Mouse (Mus musculus) kidney, embryonic 16.5 days (tissue): ENCODE results near the gene Clstn1. TPM values are rescaled to one million over a fixed set of nuclear protein-coding genes. Genes with fewer than 3 reads are reported as not detected.

ENCODE experiments used
- ATAC-seq: fragments of 200-750 bp; cut with Nextera tagmentation; 2 replicates; pipeline ENCODE4 v1.8.0; 2017; ENCODE audit warnings: moderate TSS enrichment; ENCODE audit not compliant: low FRiP score, low TSS enrichment
- H3K27ac ChIP-seq: fragments of 300-500 bp; sonication (generic); 2 replicates; pipeline ENCODE4 v1.5.1; 2014; ENCODE audit warnings: low read length
- H3K27me3 ChIP-seq: fragments of 300-500 bp; sonication (generic); 2 replicates; pipeline ENCODE4 v1.6.1; 2014; ENCODE audit warnings: low read length, control low read depth, mixed read lengths; ENCODE audit not compliant: insufficient read depth
- H3K36me3 ChIP-seq: fragments of 300-500 bp; sonication (generic); 2 replicates; pipeline ENCODE4 v1.6.1; 2014; ENCODE audit warnings: low read length, control low read depth, mixed read lengths; ENCODE audit not compliant: insufficient read depth
- H3K4me1 ChIP-seq: fragments of 300-500 bp; sonication (generic); 2 replicates; pipeline ENCODE4 v1.6.1; 2014; ENCODE audit warnings: low read length, control low read depth, mixed read lengths; ENCODE audit not compliant: insufficient read depth
- H3K4me2 ChIP-seq: fragments of 300-500 bp; sonication (generic); replicated peaks from 2 replicates; pipeline ENCODE4 v1.6.1; 2014; ENCODE audit warnings: low read depth, low read length
- H3K4me3 ChIP-seq: fragments of 300-500 bp; sonication (generic); 2 replicates; pipeline ENCODE4 v1.5.1; 2014; ENCODE audit warnings: mild to moderate bottlenecking, low read length
- H3K9ac ChIP-seq: fragments of 300-500 bp; sonication (generic); replicated peaks from 2 replicates; pipeline ENCODE4 v1.6.1; 2014; ENCODE audit warnings: low read length
- H3K9me3 ChIP-seq: fragments of 300-500 bp; sonication (generic); 2 replicates; pipeline ENCODE4 v1.6.1; 2016; ENCODE audit warnings: low read length, control low read depth
- WGBS: fragments of 180-500 bp; shearing (Covaris S2); extraction: QIAGEN DNeasy Blood & Tissue Kit; methylation state at CpG from one replicate; pipeline ENCODE4 v1.1.7; 2014; 5-methylcytosine and 5-hydroxymethylcytosine counted together
- polyA plus RNA-seq: library from polyadenylated mRNA; unstranded; fragments of >200 nt; fragmentation: Nextera tagmentation; extraction: Ambion mirVana; gene quantifications from 2 replicates; pipeline ENCODE4 v1.2.1, GENCODE M21; 2015

Gene Clstn1
- 13.3 and 14.1 TPM in 2 replicates for polyA plus RNA-seq

GRCm38 (mm10) chr4:149586044-149586782, at the start of gene Clstn1:
Gene Clstn1 (plus strand): TSS chr4:149586468.
- Histone ChIP-seq H3K27me3 (peaks cover 24% of the 10 kb centered on the region), H3K36me3 (no peaks in the 10 kb centered on the region), H3K4me3 (peak within 1 kb of the TSS; percentile 80), H3K4me1 (peaks cover 19% of the 10 kb centered on the region), H3K9me3 (0 out of 2 replicates have a peak, but pooled peaks cover 3% of the 10 kb centered on the region), H3K9ac (peak within 1 kb of the TSS; percentile 88), H3K4me2 (peak within 1 kb of the TSS; percentile 99), H3K27ac (no peak within 1 kb of the TSS; the same call in 1 of the 2 replicates)
- ATAC-seq = peak; percentile 71
- WGBS = under 1% methylated on average over 69 of the region's 103 CpGs

DNA sequence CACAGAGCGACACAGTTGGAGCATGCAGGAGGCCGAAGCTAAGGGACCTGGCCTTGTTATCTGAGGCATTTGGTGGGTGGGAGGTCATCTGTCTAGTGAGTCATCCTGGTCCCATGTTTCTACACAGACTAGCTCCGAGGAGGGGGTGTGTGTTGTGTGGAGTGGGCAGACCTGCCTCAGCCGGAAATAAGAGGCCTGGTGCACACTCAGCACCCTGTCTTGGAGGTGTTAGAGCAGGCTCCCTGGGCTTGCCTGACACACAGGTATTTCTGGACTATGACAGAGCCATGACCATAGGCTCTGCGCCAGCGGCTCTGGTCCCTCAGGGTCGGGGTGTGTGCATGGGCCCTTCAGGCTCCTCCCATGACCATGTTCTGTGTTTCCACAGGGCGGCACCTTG, 46.8 kb upstream of the Clstn1 start:
- Histone ChIP-seq H3K4me2 (no peak overlapping the region), H3K27ac (no peak overlapping the region)
- WGBS = 73% methylated on average over 8 of the region's 8 CpGs

DNA sequence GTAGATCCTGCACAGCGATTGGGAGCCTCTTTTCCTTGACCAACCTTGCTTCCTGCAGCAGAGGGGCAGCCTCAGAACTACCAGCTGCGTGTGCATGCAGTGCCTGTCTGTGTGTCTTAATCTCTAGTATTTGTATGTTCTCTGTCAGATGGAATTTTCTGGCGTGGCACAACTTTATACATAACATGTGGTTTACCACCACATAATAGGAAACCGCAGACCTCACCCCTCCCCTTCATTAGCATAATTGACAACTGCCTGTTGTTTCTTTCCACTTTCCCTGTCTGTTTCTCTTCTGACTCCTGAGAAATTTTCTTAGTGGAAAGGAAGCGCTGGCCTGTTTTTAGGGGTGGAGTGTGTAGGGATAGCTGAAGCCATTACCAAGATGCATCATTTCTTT, 44.3 kb upstream of the Clstn1 start:
- no peak for ATAC-seq

More for the DNA sequence above, 46.8 kb upstream of the Clstn1 start:
- ATAC-seq = peak; percentile 37; the same call in 1 of the 2 replicates
- H3K9me3 ChIP-seq = no peaks in the 10 kb centered on the region
- no peaks in the 10 kb centered on the region for H3K4me1 ChIP-seq
- no peaks in the 10 kb centered on the region for H3K27me3 ChIP-seq
- H3K9ac ChIP-seq = no peak overlapping the region
- no peak overlapping the region for H3K4me3 ChIP-seq
- no peaks in the 10 kb centered on the region; the same call in 1 of the 2 replicates for H3K36me3 ChIP-seq

GRCm38 (mm10) chr4:149542431-149542830, 43.8 kb upstream of the Clstn1 start:
- WGBS = 82% methylated on average over 12 of the region's 12 CpGs
- H3K4me2 ChIP-seq = no peak overlapping the region
- no peak overlapping the region for H3K4me3 ChIP-seq
- H3K9ac ChIP-seq = 0 out of 2 replicates have a peak overlapping the region, but pooled peaks have one; percentile 23
- H3K27me3 ChIP-seq = no peaks in the 10 kb centered on the region
- no peaks in the 10 kb centered on the region for H3K4me1 ChIP-seq
- H3K9me3 ChIP-seq = no peaks in the 10 kb centered on the region
- H3K27ac ChIP-seq = no peak overlapping the region
- H3K36me3 ChIP-seq = peaks cover 11% of the 10 kb centered on the region
- ATAC-seq = no peak

More for the DNA sequence above, 44.3 kb upstream of the Clstn1 start:
- no peak overlapping the region for H3K27ac ChIP-seq
- H3K4me3 ChIP-seq = no peak overlapping the region
- 77% methylated on average over 5 of the region's 5 CpGs for WGBS
- H3K36me3 ChIP-seq = peaks cover 11% of the 10 kb centered on the region
- no peak overlapping the region for H3K4me2 ChIP-seq
- H3K27me3 ChIP-seq = no peaks in the 10 kb centered on the region
- H3K4me1 ChIP-seq = no peaks in the 10 kb centered on the region
- no peak overlapping the region for H3K9ac ChIP-seq
- H3K9me3 ChIP-seq = no peaks in the 10 kb centered on the region

DNA sequence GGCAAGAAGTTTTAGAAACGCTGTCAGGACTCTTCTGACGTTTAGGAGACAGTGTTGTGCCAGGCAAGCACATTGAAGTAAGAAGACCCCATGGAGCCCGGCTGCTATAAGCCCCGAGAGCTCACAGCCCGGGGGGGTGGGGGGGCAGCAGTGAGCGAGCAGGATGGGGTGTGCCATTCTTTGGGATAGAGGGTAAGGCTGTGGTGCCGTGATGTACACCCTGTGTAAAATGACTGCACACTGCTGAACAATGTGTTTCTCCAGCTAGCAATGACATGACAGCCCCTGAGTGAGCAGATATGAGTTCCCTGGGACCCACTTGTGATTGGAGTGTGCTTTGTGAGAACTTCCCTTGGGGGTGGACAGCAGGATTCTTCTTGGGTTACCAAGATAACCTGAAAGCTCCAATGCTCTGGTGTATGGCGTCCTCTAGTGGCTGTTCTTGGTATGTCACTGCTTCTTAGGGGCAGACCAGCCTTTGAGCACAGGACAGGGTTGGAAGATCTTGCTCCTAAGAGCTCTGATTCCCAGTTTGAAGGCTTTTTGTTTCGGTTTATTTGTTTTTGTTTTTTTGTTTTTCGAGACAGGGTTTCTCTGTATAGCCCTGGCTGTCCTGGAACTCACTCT, 43.2 kb upstream of the Clstn1 start:
- peaks cover 11% of the 10 kb centered on the region for H3K36me3 ChIP-seq
- no peak for ATAC-seq
- 54% methylated on average over 10 of the region's 10 CpGs for WGBS
- H3K27ac ChIP-seq = no peak overlapping the region
- no peaks in the 10 kb centered on the region for H3K4me1 ChIP-seq
- H3K27me3 ChIP-seq = no peaks in the 10 kb centered on the region
- H3K9ac ChIP-seq = no peak overlapping the region
- no peak overlapping the region for H3K4me3 ChIP-seq
- H3K4me2 ChIP-seq = no peak overlapping the region
- no peaks in the 10 kb centered on the region for H3K9me3 ChIP-seq

DNA sequence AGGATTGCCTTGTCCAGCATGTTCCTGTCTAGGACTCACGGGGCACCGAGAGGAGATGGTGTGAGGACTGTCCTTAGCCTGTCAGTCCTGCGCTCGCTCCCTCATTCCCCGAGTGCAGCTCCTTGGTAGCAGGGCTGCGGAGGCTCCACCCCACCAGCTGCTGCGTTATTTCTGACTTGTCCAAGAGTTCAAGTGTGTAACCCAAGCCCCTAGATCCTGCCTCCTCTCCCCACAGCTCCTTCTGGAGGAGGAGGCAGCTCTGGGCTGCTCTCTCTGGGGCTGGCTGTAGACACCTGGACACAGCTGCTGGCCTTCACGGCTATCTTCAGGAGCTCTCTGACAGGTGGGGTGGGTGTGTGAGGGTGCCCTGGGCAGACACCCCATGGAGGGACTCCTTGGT, 41.4 kb upstream of the Clstn1 start:
- no peaks in the 10 kb centered on the region for H3K4me1 ChIP-seq
- peaks cover 11% of the 10 kb centered on the region for H3K36me3 ChIP-seq
- no peak overlapping the region for H3K4me3 ChIP-seq
- ATAC-seq = peak; percentile 65
- H3K27ac ChIP-seq = no peak overlapping the region
- H3K27me3 ChIP-seq = no peaks in the 10 kb centered on the region
- H3K9me3 ChIP-seq = no peaks in the 10 kb centered on the region
- no peak overlapping the region for H3K4me2 ChIP-seq
- H3K9ac ChIP-seq = no peak overlapping the region
- 48% methylated on average over 8 of the region's 8 CpGs for WGBS

GRCm38 (mm10) chr4:149546797-149547444, 39.3 kb upstream of the Clstn1 start:
- H3K27ac ChIP-seq = no peak overlapping the region
- H3K4me2 ChIP-seq = no peak overlapping the region
- no peaks in the 10 kb centered on the region for H3K27me3 ChIP-seq
- no peak for ATAC-seq
- H3K36me3 ChIP-seq = peaks cover 11% of the 10 kb centered on the region
- H3K9me3 ChIP-seq = no peaks in the 10 kb centered on the region
- no peaks in the 10 kb centered on the region for H3K4me1 ChIP-seq
- H3K4me3 ChIP-seq = no peak overlapping the region
- WGBS = 77% methylated on average over 9 of the region's 9 CpGs
- H3K9ac ChIP-seq = no peak overlapping the region

- Histone ChIP-seq H3K4me3 (no peak overlapping the region), H3K9me3 (no peaks in the 10 kb centered on the region), H3K4me1 (no peaks in the 10 kb centered on the region), H3K27me3 (no peaks in the 10 kb centered on the region), H3K9ac (no peak overlapping the region), H3K36me3 (peaks cover 11% of the 10 kb centered on the region), H3K4me2 (no peak overlapping the region), H3K27ac (no peak overlapping the region)
- WGBS = 88% methylated on average over 6 of the region's 6 CpGs
- ATAC-seq = no peak
Observed at GRCm38 (mm10) chr4:149547523-149547922, 38.7 kb upstream of the Clstn1 start.

DNA sequence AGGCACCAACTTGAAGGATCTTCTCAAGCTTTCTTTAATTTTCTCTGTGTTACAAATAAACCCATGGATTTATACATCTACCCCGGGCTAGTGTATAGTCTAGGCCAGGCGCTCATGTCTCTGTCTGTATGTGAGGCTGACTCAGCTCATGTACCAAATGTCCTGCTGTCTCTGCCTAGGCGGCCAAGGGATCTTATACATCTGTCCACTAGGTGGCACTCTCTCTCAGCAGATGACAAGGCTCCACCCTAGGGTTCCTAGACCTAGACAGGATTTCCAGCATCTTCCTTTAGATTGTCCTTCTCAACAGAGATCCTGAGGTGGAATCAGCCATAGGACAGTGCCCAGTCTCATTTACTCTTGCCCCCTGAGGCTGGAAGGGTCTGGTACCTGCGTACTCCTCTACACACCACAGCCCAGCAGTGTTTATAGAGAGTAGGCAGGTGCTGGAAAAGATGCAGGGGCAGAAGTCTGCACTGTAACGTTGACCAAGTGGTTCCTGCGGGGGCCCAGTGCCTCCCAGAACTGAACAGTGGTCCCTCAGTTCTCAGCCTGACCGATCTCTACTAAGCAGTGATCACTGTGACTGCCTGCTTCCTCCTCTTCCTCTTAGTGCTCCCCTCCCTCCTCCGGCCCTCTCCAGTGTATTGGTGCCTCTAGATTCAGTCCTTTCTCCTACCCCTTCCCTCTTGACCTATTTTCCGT, 36.9 kb upstream of the Clstn1 start:
- peak; percentile 69 for ATAC-seq
- Histone ChIP-seq H3K27ac (no peak overlapping the region), H3K9ac (no peak overlapping the region), H3K4me1 (no peaks in the 10 kb centered on the region), H3K4me2 (no peak overlapping the region), H3K27me3 (no peaks in the 10 kb centered on the region), H3K36me3 (peaks cover 11% of the 10 kb centered on the region), H3K9me3 (no peaks in the 10 kb centered on the region), H3K4me3 (no peak overlapping the region)
- WGBS = 66% methylated on average over 9 of the region's 9 CpGs
